Mouse (Mus musculus) heart, embryonic 10.5 days (tissue): ENCODE data around the gene Kctd10. TPM values are rescaled to one million over a fixed set of nuclear protein-coding genes. Genes with fewer than 3 reads are reported as not detected.

Experiments
- DNase-seq: peaks from one replicate; pipeline ENCODE4 v3.0.0-alpha.2; 2017; ENCODE audit warnings: low spot score
- H3K27ac ChIP-seq: fragments of 300-500 bp; sonication (generic); 2 replicates; pipeline ENCODE4 v1.5.1; 2016; ENCODE audit warnings: mild to moderate bottlenecking
- H3K27me3 ChIP-seq: fragments of 300-500 bp; sonication (generic); 2 replicates; pipeline ENCODE4 v1.6.1; 2016; ENCODE audit warnings: mild to moderate bottlenecking; ENCODE audit not compliant: poor library complexity, insufficient read depth, severe bottlenecking
- H3K36me3 ChIP-seq: fragments of 300-500 bp; sonication (generic); 2 replicates; pipeline ENCODE4 v1.6.1; 2016; ENCODE audit warnings: mild to moderate bottlenecking, moderate library complexity
- H3K4me1 ChIP-seq: fragments of 300-500 bp; sonication (generic); 2 replicates; pipeline ENCODE4 v1.6.1; 2016; ENCODE audit warnings: mild to moderate bottlenecking
- H3K4me3 ChIP-seq: fragments of 300-500 bp; sonication (generic); 2 replicates; pipeline ENCODE4 v1.5.1; 2016; ENCODE audit warnings: mild to moderate bottlenecking, moderate library complexity
- H3K9me3 ChIP-seq: fragments of 300-500 bp; sonication (generic); 2 replicates; pipeline ENCODE4 v1.6.1; 2016; ENCODE audit warnings: mild to moderate bottlenecking, moderate library complexity
- WGBS: fragments of 180-500 bp; shearing (Covaris S2); methylation state at CpG from one replicate; pipeline ENCODE4 v1.1.7; 2016; 5-methylcytosine and 5-hydroxymethylcytosine counted together
- polyA plus RNA-seq: library from polyadenylated mRNA; unstranded; fragments of >200 nt; fragmentation: Nextera tagmentation; extraction: Ambion mirVana; gene quantifications from 2 replicates; pipeline ENCODE4 v1.2.1, GENCODE M21; 2016

Gene Kctd10
- polyA plus RNA-seq, 1 experiment from 2014 or later = 105 TPM

DNA sequence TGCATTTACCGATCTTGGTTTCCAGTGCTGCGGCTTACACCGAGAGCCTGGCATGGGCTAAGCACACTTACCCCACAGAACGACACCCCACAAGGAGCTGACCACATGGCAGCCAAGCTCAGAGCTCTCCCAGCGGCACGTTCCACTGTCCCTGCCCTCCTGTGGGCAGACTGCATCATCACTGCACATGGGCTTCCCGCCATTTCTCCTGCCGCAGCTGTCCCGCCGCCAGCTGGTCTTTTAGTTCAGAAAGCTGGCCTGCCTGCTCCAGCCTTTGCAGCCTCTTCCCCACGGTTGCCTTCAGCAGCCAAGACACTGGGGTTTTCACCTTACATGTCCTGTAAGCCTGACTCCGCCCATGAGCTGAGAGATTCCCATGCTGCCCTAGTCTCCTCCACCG, 30.1 kb upstream of the Kctd10 start:
- Histone ChIP-seq H3K27ac (no peak overlapping the region), H3K4me3 (no peak overlapping the region), H3K36me3 (peaks cover 92% of the 10 kb centered on the region), H3K4me1 (peaks cover 27% of the 10 kb centered on the region), H3K9me3 (no peaks in the 10 kb centered on the region), H3K27me3 (no peaks in the 10 kb centered on the region)
- 89% methylated on average over 13 of the region's 13 CpGs for WGBS
- no peak for DNase-seq

DNA sequence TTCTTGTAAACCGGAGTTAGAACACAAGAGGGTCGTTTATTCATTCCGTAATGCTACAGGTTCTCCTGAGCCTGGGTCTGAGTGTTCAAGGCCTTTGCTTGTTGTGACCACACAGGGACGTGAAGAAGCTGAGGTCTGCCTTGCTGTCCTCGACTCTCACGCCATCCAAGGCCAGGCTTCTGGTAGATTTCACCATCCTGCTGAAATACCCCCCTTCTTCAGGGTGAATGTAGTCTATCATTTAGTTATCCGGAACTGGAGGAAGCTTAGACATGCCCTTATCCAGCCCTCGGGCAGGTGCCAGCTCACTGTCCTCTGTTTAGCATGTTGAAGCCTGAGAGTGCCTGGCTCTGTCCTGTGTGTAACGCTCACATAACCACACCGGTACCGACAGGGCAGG, 28.5 kb upstream of the Kctd10 start:
- H3K36me3 ChIP-seq = peaks cover 95% of the 10 kb centered on the region
- H3K27ac ChIP-seq = no peak overlapping the region
- peaks cover 22% of the 10 kb centered on the region for H3K4me1 ChIP-seq
- no peaks in the 10 kb centered on the region for H3K27me3 ChIP-seq
- no peaks in the 10 kb centered on the region for H3K9me3 ChIP-seq
- 92% methylated on average over 11 of the region's 11 CpGs for WGBS
- H3K4me3 ChIP-seq = no peak overlapping the region
- no peak for DNase-seq

DNA sequence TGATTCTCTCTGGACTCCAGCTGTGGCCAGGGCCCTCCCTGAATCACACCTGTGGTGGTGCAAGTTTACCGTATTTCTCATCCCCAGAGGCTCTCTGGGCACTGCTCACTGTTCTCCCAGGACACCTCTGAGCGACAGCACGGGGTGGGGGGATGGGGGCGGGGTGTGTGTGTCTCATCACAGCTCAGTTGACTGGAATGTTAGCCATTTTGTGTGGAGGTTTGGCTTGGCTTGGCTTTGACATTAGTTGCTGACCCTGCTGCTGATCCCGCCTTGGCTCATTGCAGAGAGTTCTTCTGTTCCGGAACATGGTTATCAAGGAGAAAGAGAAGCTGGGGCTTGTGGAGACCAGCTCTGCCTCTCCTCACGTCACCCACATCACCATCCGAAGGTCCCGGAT, 27.5 kb upstream of the Kctd10 start:
- DNase-seq = no peak
- no peak overlapping the region for H3K27ac ChIP-seq
- no peak overlapping the region for H3K4me3 ChIP-seq
- H3K27me3 ChIP-seq = no peaks in the 10 kb centered on the region
- peaks cover 100% of the 10 kb centered on the region for H3K36me3 ChIP-seq
- WGBS = 82% methylated on average over 9 of the region's 9 CpGs
- peaks cover 11% of the 10 kb centered on the region for H3K4me1 ChIP-seq
- no peaks in the 10 kb centered on the region for H3K9me3 ChIP-seq

DNA sequence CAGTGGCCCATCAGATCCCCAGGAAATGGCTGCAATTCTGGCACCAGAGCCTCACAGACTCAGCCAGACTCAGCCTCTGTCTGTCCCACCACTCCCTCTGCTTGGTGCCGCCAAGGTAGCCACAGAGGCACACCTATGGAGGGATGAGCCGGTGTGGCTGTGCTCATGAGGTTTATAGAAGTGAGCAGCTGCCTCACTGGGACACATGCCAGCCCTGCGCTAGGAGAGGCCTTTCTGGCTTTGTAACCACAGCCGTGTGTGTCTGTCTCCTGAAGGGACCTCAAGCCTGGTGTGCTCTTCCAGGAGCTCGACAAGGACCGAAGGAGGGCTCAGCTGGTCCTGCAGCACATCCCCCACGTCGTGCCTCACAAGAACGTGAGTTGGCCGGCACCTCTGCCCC, 27.0 kb upstream of the Kctd10 start:
- Histone ChIP-seq H3K4me3 (no peak overlapping the region), H3K27me3 (no peaks in the 10 kb centered on the region), H3K36me3 (peaks cover 100% of the 10 kb centered on the region), H3K4me1 (peaks cover 6% of the 10 kb centered on the region), H3K27ac (no peak overlapping the region), H3K9me3 (no peaks in the 10 kb centered on the region)
- no peak for DNase-seq
- 90% methylated on average over 10 of the region's 10 CpGs for WGBS

DNA sequence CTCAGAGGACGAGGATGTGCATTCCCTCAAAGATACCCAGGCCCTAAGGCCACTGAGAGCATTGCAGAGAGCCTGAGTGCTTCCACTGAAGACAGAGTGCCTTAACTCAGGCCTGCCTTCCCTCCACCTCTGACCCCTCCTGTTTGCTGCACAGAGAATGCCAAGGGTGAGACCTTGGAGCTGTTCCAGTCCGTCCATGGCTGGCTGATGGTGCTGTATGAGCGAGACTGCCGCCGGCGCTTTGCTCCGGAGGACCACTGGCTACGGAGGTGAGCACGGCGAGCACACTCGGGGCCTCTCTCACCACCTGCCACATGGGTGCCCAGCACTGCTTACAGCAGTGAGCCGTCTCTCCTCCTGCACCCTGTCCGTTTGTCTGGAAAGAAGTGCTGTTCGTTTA, 26.3 kb upstream of the Kctd10 start:
- Histone ChIP-seq H3K4me1 (no peaks in the 10 kb centered on the region; the same call in 1 of the 2 replicates), H3K4me3 (no peak overlapping the region), H3K27me3 (no peaks in the 10 kb centered on the region), H3K36me3 (peaks cover 100% of the 10 kb centered on the region), H3K9me3 (no peaks in the 10 kb centered on the region), H3K27ac (no peak overlapping the region)
- 88% methylated on average over 14 of the region's 14 CpGs for WGBS
- no peak for DNase-seq

DNA sequence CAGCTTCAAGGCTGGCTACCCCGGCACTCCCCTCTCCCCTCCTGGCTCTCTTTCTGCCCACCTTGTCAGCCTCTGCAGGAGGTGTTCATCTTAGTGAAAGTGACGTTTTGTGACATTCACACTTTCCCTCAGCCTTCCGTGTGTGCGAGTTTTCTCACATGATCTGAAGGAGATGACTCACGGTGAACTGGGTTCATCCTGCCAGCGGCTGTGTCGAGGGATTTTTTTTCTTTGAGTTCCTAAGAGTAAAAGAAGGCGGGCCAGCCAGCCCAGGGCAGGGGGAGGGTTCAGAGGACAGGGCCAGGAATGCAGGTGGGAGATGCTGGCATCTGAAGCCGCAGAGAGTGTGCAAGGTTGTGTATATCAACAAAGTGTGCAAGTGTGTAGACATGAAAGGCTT, 12.9 kb upstream of the Kctd10 start:
- H3K27ac ChIP-seq = no peak overlapping the region
- no peaks in the 10 kb centered on the region for H3K9me3 ChIP-seq
- 85% methylated on average over 9 of the region's 9 CpGs for WGBS
- no peak overlapping the region for H3K4me3 ChIP-seq
- DNase-seq = no peak
- H3K4me1 ChIP-seq = no peaks in the 10 kb centered on the region
- H3K36me3 ChIP-seq = peaks cover 93% of the 10 kb centered on the region
- no peaks in the 10 kb centered on the region for H3K27me3 ChIP-seq

DNA sequence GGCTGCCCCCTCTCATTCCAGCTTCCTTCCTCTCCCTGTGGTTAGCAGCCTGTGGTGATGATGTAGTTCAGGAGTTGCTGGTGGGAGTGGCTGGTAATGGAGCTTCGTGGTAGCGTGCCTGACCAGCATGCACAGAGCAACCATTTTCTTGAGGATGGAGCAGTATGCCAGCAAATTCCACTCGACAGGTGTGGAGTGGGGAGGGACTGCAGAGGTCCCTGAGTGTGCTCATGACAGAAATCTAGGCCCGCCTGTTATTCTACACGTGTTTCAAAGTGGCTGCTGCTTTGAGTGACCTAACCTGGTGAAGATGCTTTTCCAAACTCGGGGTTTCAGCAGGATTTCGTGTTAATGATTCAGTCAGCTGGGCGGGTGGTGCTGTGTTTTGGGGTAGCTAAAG, 4.1 kb upstream of the Kctd10 start:
- no peaks in the 10 kb centered on the region for H3K27me3 ChIP-seq
- no peak overlapping the region for H3K4me3 ChIP-seq
- H3K9me3 ChIP-seq = no peaks in the 10 kb centered on the region
- H3K4me1 ChIP-seq = peaks cover 14% of the 10 kb centered on the region
- DNase-seq = no peak
- WGBS = 88% methylated on average over 8 of the region's 8 CpGs
- no peak overlapping the region for H3K27ac ChIP-seq
- peaks cover 63% of the 10 kb centered on the region for H3K36me3 ChIP-seq

DNA sequence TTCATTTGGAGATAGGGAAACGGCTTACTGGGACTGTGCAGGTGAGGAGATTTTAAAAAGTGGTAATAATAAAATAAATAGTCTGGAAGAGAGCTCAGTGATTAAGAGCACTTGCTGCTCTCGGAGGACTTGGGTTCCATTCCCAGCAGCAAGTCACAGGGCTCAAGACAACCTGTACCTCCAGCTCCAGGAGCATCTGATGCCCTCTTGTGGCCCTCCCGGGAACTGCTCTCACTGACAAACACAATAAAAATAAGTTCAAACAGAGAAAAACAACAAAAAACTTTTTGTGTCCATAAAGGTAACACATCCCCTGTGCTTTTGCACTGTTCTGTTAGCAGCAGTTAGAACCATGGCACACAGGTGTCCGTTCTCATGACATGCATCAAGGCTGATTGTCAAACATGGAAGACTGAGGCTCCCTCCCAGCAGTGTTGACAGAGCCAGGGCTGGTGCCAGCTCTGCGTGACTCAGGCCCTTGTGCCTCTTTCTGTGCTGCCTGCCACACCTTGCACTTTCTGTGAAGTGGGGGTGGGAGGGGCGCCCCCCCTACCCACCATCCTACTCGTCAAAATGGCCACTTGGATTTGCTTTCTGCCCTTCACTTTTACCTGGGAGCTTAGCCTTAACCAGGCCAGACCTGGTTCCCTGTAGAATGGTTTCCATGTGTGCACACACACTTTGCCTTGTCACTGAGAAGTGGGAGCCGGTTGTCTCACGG, 3.0 kb upstream of the Kctd10 start:
- Histone ChIP-seq H3K36me3 (peaks cover 52% of the 10 kb centered on the region), H3K4me3 (no peak overlapping the region)
- 79% methylated on average over 9 of the region's 9 CpGs for WGBS

DNA sequence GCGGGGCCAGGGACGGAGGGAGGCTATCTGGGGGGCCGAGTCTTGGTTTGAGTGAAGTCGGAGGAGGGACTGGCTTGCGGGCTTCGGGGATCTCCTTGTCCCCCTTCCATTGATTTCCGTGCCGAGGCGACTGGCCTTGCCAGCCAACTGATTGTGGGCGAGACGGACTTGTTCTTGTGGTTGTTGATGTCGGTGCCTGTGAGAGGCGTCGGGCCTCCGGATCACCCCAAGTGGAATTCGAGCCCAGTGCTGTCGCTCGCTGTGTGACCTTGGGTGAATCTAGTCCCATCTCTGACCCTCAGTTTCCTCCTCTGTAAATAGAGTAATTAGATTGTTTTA, 674 bp upstream of the Kctd10 start:
- Histone ChIP-seq H3K36me3 (peaks cover 35% of the 10 kb centered on the region), H3K9me3 (no peaks in the 10 kb centered on the region), H3K27ac (peak overlapping the region; percentile 98), H3K27me3 (no peaks in the 10 kb centered on the region), H3K4me3 (peak overlapping the region; percentile 92), H3K4me1 (peaks cover 47% of the 10 kb centered on the region)
- 0% methylated on average over 18 of the region's 18 CpGs for WGBS
- DNase-seq = no peak

More for the DNA sequence above, 3.0 kb upstream of the Kctd10 start:
- no peaks in the 10 kb centered on the region for H3K9me3 ChIP-seq
- DNase-seq = no peak
- no peak overlapping the region for H3K27ac ChIP-seq
- H3K4me1 ChIP-seq = peaks cover 25% of the 10 kb centered on the region
- no peaks in the 10 kb centered on the region for H3K27me3 ChIP-seq

DNA sequence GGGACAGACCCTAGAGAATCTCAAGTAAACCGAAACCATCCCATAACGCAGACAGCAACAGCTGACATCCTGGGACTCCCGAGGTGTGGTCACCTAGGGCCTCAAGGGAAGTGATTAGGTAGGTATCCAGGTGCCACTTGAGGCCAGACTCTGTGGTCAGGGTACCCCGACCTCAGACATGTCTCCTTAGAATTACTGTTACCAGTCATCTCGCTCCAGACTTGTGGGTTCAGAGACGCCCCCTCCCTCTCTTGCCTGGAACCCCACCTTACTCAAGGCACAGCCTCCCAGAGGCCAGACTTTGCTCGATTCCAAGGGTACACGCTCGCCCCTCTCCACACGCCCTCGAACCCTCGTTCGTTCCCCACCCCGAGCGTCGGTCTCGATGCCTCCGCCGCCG, 545 bp downstream of the Kctd10 start:
- H3K9me3 ChIP-seq = no peaks in the 10 kb centered on the region
- peak overlapping the region; percentile 92 for H3K4me3 ChIP-seq
- H3K27me3 ChIP-seq = no peaks in the 10 kb centered on the region
- no peak for DNase-seq
- H3K4me1 ChIP-seq = peaks cover 59% of the 10 kb centered on the region
- H3K36me3 ChIP-seq = peaks cover 36% of the 10 kb centered on the region
- H3K27ac ChIP-seq = peak overlapping the region; percentile 98
- WGBS = 3% methylated on average over 20 of the region's 20 CpGs

DNA sequence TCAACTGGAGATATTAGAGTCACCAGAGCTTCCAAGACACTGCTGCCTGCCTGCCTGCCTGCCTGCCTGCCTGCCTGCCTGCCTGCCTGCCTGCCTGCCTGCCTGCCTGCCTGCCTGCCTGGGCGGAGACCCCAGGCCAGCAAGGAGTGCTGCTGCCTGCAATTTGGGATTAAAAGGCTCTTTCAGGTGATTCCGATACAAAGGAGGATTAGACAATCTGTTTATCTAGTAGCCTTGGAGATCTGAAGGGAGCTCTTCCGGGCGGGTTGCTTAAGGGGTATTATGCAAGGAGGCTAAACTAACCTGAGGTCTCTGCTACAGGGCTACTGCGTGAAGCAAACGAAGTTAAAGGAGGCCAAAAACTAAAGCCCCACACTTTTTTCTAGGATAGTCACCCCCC, 1.4 kb downstream of the Kctd10 start:
- Histone ChIP-seq H3K4me1 (peaks cover 67% of the 10 kb centered on the region), H3K27me3 (no peaks in the 10 kb centered on the region), H3K4me3 (peak overlapping the region; percentile 92), H3K27ac (peak overlapping the region; percentile 98), H3K36me3 (peaks cover 37% of the 10 kb centered on the region), H3K9me3 (no peaks in the 10 kb centered on the region)
- WGBS = 42% methylated on average over 6 of the region's 6 CpGs
- no peak for DNase-seq

DNA sequence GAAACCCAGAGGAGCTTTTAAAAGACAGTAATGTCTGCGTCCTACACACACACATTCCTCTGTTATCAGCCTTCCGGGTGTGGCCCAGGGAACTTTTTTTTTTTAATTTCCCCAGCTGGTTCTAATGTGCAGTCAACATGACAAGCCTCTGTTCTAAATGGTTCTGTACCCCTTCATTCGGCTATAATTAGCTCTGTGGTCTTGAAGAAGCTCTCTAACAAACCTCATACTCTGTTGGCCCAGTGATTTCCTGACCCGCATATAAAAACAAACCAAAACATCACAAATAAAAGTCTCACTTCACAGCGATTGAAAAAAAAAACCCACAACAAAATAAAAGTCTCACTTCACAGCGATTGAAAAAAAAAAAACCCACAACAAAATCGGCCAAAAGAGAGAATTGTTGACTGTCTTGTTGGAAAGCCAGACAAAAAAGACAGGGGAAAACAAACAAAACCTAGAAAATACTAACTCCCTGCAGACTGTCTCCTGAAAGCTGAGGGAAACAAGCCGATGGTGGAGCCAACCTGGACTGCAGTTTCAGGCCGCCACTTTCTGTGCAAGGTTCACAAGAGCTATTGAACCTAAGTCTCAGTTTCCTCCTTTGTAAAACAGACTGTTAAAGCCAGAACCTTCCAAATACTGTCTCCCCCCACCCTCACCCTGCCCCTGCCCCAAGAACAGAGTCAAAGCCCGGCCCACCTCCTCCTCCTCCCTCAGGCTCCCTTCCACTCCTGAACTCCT, 2.0 kb downstream of the Kctd10 start:
- 39% methylated on average over 10 of the region's 10 CpGs for WGBS

DNA sequence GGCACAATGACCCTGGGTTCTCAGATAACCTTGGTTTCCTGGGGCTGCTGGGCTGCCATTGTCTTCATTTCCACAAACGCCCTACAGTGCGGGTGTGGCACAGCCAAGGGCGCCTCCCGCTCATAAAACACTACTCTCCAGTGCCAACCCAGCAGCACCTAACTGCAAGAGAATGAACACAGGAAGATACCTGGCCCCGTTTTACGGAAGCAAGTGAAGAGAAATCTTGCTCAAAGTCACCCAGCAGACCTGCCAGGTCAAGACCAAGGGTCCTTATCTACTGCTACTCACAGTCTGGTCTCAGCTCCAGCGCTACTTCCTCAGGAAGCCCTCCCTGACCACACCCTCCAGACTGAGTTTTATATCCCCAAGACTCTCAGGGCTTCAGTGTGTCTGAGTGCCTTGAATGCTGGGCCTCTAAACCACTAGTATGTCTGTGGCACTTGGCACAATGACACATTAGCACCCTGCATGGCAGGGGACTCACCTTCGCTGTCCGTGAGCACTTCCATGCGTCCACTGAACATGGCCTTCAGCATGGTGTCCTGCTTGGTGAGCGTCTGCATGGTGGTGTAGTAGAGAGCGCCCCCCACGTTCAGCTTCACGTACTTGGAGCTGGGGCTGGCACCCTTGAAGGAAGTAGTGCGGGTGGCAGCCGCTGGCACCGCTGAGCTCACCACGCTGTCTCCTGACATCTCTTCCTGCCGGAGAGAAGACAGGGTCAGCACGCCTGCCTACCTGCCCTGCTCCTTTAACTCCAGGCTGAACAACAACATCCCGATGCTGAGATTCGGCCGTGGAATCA, 5.7 kb downstream of the Kctd10 start:
- H3K36me3 ChIP-seq = peaks cover 63% of the 10 kb centered on the region
- no peaks in the 10 kb centered on the region for H3K9me3 ChIP-seq
- 79% methylated on average over 23 of the region's 23 CpGs for WGBS
- H3K27me3 ChIP-seq = no peaks in the 10 kb centered on the region
- H3K4me1 ChIP-seq = peaks cover 98% of the 10 kb centered on the region
- peak overlapping the region; percentile 43; the same call in 1 of the 2 replicates for H3K27ac ChIP-seq
- no peak overlapping the region for H3K4me3 ChIP-seq
- no peak for DNase-seq

More for the DNA sequence above, 2.0 kb downstream of the Kctd10 start:
- Histone ChIP-seq H3K27me3 (no peaks in the 10 kb centered on the region), H3K4me3 (peak overlapping the region; percentile 92), H3K36me3 (peaks cover 38% of the 10 kb centered on the region), H3K9me3 (no peaks in the 10 kb centered on the region), H3K27ac (peak overlapping the region; percentile 98), H3K4me1 (peaks cover 73% of the 10 kb centered on the region)
- no peak for DNase-seq
